9 mouse cellular contexts compared by ENCODE assay signal in genomic region chr3:138858649-138859048, GRCm38 (mm10).
DNase-seq lines count a peak whose midpoint lies in the region; ATAC-seq and TF ChIP-seq lines count a peak whose summit lies in the region.
"Had no signal": no experiment of that assay in that cellular context is flagged by ENCODE, and none has a peak within 500 bp of the region (broad histone marks: within the 10 kb centered on the region; RNA-seq: fewer than 3 reads in every experiment).

No protein-coding gene starts in this region.

- TF ChIP-seq CTCF in hindbrain, postnatal 0 days (IDR thresholded peaks at IDR 0.05; ENCODE audit: low read depth) = no peak

- peak; percentile 82 for DNase-seq in heart, adult 11 months
- DNase-seq in heart, postnatal 4 days = no peak
- no peak for DNase-seq in midbrain, embryonic 14.5 days
- no peak for DNase-seq in hindbrain, postnatal 0 days (ENCODE audit: low spot score)
- DNase-seq in adipocyte (ENCODE audit: low spot score) = no peak
- DNase-seq in left cerebral cortex, postnatal 36 days (ENCODE audit: low spot score in 2 of 2) = no peak

- WGBS in midbrain, embryonic 12.5 days = 84% methylated on average over 6 of the region's 6 CpGs
- 75% methylated on average over 6 of the region's 6 CpGs for WGBS in midbrain, embryonic 14.5 days
- WGBS in hindbrain, postnatal 0 days = 68% methylated on average over 6 of the region's 6 CpGs
- WGBS in stomach, embryonic 15.5 days = 68% methylated on average over 6 of the region's 6 CpGs

- no peak overlapping the region for H3K4me2 ChIP-seq in midbrain, embryonic 12.5 days (replicated peaks)
- no peak overlapping the region for H3K4me2 ChIP-seq in midbrain, embryonic 14.5 days (ENCODE audit: low read length)
- no peak overlapping the region for H3K4me2 ChIP-seq in hindbrain, postnatal 0 days (ENCODE audit: low read depth, low read length)
- H3K4me2 ChIP-seq in stomach, embryonic 15.5 days = no peak overlapping the region

- intact Hi-C loops in left cerebral cortex, postnatal 36 days (cut with DNase I) = loop anchor here (5.0 kb wide), 1 partner anchor 116 kb away; the partner anchor contains the start of gene Tspan5

- 0 out of 2 replicates have a peak, but pooled peaks cover 3% of the 10 kb centered on the region for H3K27me3 ChIP-seq in midbrain, embryonic 12.5 days
- no peaks in the 10 kb centered on the region for H3K27me3 ChIP-seq in midbrain, embryonic 14.5 days (ENCODE audit: control insufficient read depth, insufficient read depth, low read length)
- H3K27me3 ChIP-seq in hindbrain, postnatal 0 days (ENCODE audit: insufficient read depth, low read length) = no peaks in the 10 kb centered on the region
- H3K27me3 ChIP-seq in stomach, embryonic 15.5 days (replicated peaks) = no peaks in the 10 kb centered on the region
- H3K27me3 ChIP-seq: megakaryocyte, embryonic 14.5 days had no signal

- no peaks in the 10 kb centered on the region for H3K36me3 ChIP-seq in midbrain, embryonic 12.5 days
- no peaks in the 10 kb centered on the region for H3K36me3 ChIP-seq in midbrain, embryonic 14.5 days (ENCODE audit: control insufficient read depth, insufficient read depth, low read length)
- H3K36me3 ChIP-seq in hindbrain, postnatal 0 days (ENCODE audit: insufficient read depth, low read length) = no peaks in the 10 kb centered on the region
- no peaks in the 10 kb centered on the region for H3K36me3 ChIP-seq in stomach, embryonic 15.5 days

- peak overlapping the region; percentile 54 for H3K27ac ChIP-seq in midbrain, embryonic 12.5 days (replicated peaks)
- no peak overlapping the region; the same call in 1 of the 2 replicates for H3K27ac ChIP-seq in midbrain, embryonic 14.5 days (replicated peaks; ENCODE audit: low read depth, low read length)
- H3K27ac ChIP-seq in hindbrain, postnatal 0 days = peak overlapping the region; percentile 65
- peak overlapping the region; percentile 84 for H3K27ac ChIP-seq in stomach, embryonic 15.5 days

- no peak overlapping the region for H3K9ac ChIP-seq in midbrain, embryonic 12.5 days (replicated peaks)
- no peak overlapping the region for H3K9ac ChIP-seq in midbrain, embryonic 14.5 days (replicated peaks; ENCODE audit: low read length)
- H3K9ac ChIP-seq in hindbrain, postnatal 0 days (replicated peaks; ENCODE audit: low read length) = no peak overlapping the region
- H3K9ac ChIP-seq in stomach, embryonic 15.5 days = no peak overlapping the region

- no peaks in the 10 kb centered on the region for H3K9me3 ChIP-seq in midbrain, embryonic 12.5 days
- no peaks in the 10 kb centered on the region for H3K9me3 ChIP-seq in midbrain, embryonic 14.5 days (ENCODE audit: control insufficient read depth, low read length)
- no peaks in the 10 kb centered on the region for H3K9me3 ChIP-seq in hindbrain, postnatal 0 days (ENCODE audit: low read length)
- H3K9me3 ChIP-seq in stomach, embryonic 15.5 days = no peaks in the 10 kb centered on the region
- H3K9me3 ChIP-seq: megakaryocyte, embryonic 14.5 days had no signal

- no peak overlapping the region for H3K4me3 ChIP-seq in midbrain, embryonic 12.5 days
- H3K4me3 ChIP-seq in midbrain, embryonic 14.5 days (replicated peaks; ENCODE audit: low read depth, low read length) = no peak overlapping the region
- no peak overlapping the region for H3K4me3 ChIP-seq in hindbrain, postnatal 0 days (ENCODE audit: low read length)
- H3K4me3 ChIP-seq in stomach, embryonic 15.5 days (replicated peaks) = no peak overlapping the region
- H3K4me3 ChIP-seq: megakaryocyte, embryonic 14.5 days had no signal

- ATAC-seq in midbrain, embryonic 12.5 days (ENCODE audit: low FRiP score, low read depth) = no peak
- no peak for ATAC-seq in midbrain, embryonic 14.5 days (ENCODE audit: low FRiP score, low TSS enrichment)
- ATAC-seq in hindbrain, postnatal 0 days = no peak
- ATAC-seq in stomach, embryonic 15.5 days (ENCODE audit: insufficient read depth, low FRiP score, low read depth) = no peak

- peaks cover 70% of the 10 kb centered on the region for H3K4me1 ChIP-seq in midbrain, embryonic 12.5 days
- H3K4me1 ChIP-seq in midbrain, embryonic 14.5 days (ENCODE audit: control insufficient read depth, insufficient read depth, low read length) = peaks cover 66% of the 10 kb centered on the region
- peaks cover 54% of the 10 kb centered on the region for H3K4me1 ChIP-seq in hindbrain, postnatal 0 days (ENCODE audit: insufficient read depth, low read length)
- H3K4me1 ChIP-seq in stomach, embryonic 15.5 days = peaks cover 31% of the 10 kb centered on the region
- H3K4me1 ChIP-seq: megakaryocyte, embryonic 14.5 days had no signal
